Mouse (Mus musculus) limb, embryonic 10.5 days (tissue): ENCODE measurements around the gene Znhit2. TPM values are rescaled to one million over a fixed set of nuclear protein-coding genes. Genes with fewer than 3 reads are reported as not detected.

Experiments used
- DNase-seq: peaks from one replicate; pipeline ENCODE4 v3.0.0-alpha.2; 2017; ENCODE audit warnings: low spot score
- H3K27ac ChIP-seq: fragments of 300-500 bp; sonication (generic); 2 replicates; pipeline ENCODE4 v1.5.1; 2016; ENCODE audit warnings: mild to moderate bottlenecking
- H3K27me3 ChIP-seq: fragments of 300-500 bp; sonication (generic); 2 replicates; pipeline ENCODE4 v1.6.1; 2016; ENCODE audit warnings: low read depth, mild to moderate bottlenecking; ENCODE audit not compliant: poor library complexity, severe bottlenecking
- H3K36me3 ChIP-seq: fragments of 300-500 bp; sonication (generic); 2 replicates; pipeline ENCODE4 v1.6.1; 2016; ENCODE audit warnings: mild to moderate bottlenecking, moderate library complexity
- H3K4me1 ChIP-seq: fragments of 300-500 bp; sonication (generic); 2 replicates; pipeline ENCODE4 v1.6.1; 2016
- H3K4me3 ChIP-seq: fragments of 300-500 bp; sonication (generic); 2 replicates; pipeline ENCODE4 v1.5.1; 2016; ENCODE audit warnings: mild to moderate bottlenecking, moderate library complexity
- H3K9me3 ChIP-seq: fragments of 300-500 bp; sonication (generic); replicated peaks from 2 replicates; pipeline ENCODE4 v1.6.1; 2016; ENCODE audit warnings: mild to moderate bottlenecking
- WGBS: fragments of 180-500 bp; shearing (Covaris S2); methylation state at CpG from one replicate; pipeline ENCODE4 v1.1.7; 2016; 5-methylcytosine and 5-hydroxymethylcytosine counted together
- polyA plus RNA-seq: library from polyadenylated mRNA; unstranded; fragments of >200 nt; fragmentation: Nextera tagmentation; extraction: Ambion mirVana; gene quantifications from 2 replicates; pipeline ENCODE4 v1.2.1, GENCODE M21; 2016

Gene Znhit2
- 35.2 and 36.1 TPM in 2 replicates for polyA plus RNA-seq

DNA sequence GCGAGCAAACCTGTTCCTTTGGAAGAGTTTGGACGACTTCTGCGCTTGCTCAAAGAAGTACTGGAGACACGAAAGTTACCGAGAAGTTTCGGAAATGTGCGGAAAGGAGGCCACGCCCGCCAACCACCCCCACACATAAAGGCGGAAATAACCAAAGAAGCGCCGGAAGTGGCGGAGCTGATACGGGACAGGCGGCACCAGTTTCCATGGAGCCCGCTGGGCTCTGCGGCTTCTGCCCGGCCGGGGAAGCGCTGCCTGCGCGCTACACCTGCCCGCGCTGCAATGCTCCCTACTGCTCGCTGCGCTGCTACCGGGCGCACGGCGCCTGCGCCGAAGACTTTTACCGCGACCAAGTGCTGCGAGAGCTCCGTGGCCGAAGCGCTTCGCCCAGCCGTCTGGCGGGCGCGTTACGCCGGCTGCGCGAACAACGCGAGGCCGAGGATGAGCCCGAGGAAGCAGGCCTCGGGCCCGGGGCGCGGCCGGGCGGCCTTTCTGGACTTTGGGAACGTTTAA, at the start of gene Znhit2:
Gene Znhit2 (plus strand): TSS at position 172 of the 513 bp plus-strand sequence.
- peaks cover 43% of the 10 kb centered on the region for H3K4me1 ChIP-seq
- DNase-seq = peak; percentile 91
- H3K4me3 ChIP-seq = peak within 1 kb of the TSS; percentile 88
- peaks cover 36% of the 10 kb centered on the region for H3K36me3 ChIP-seq
- no peaks in the 10 kb centered on the region for H3K9me3 ChIP-seq
- H3K27ac ChIP-seq = peak within 1 kb of the TSS; percentile 94
- under 1% methylated on average over 58 of the region's 58 CpGs for WGBS
- no peaks in the 10 kb centered on the region for H3K27me3 ChIP-seq

- Histone ChIP-seq H3K27me3 (peaks cover 49% of the 10 kb centered on the region), H3K9me3 (no peaks in the 10 kb centered on the region), H3K27ac (no peak overlapping the region), H3K4me1 (peaks cover 21% of the 10 kb centered on the region), H3K36me3 (no peaks in the 10 kb centered on the region), H3K4me3 (no peak overlapping the region)
- WGBS = 90% methylated on average over 10 of the region's 10 CpGs
- no peak for DNase-seq
These were observed 47.3 kb upstream of the Znhit2 start for GRCm38 (mm10) chr19:6013691-6014090.

DNA sequence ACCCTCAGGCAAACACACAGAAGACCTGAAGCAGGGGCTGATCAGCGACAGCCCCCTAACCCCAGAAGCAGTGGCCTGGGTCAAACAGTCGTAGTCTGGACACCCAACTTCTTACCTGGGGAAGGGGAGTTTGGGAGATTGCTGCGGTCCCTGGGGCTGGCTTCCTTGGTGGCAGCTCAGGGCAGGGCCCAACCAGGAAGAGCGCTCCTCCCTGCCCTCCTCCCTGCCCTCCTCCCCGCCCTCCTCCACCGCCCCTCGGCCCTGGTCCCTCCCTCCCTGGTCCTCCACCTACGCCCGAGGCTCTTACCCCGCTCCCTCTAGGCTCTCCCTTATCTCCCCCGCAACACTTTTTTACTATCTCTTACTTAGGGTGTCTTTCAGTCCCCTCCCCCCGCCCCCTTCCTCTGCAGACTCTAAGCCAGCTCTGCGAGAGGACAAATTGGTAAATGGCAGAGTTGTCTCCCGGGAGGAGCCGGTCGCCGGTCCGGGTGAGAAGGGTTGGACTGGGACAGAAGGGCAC, 45.9 kb upstream of the Znhit2 start:
- Histone ChIP-seq H3K9me3 (no peaks in the 10 kb centered on the region), H3K27ac (peak overlapping the region; percentile 80), H3K36me3 (no peaks in the 10 kb centered on the region), H3K27me3 (peaks cover 49% of the 10 kb centered on the region), H3K4me3 (peak overlapping the region; percentile 64), H3K4me1 (peaks cover 21% of the 10 kb centered on the region)
- WGBS = 1% methylated on average over 17 of the region's 18 CpGs
- DNase-seq = peak; percentile 68

GRCm38 (mm10) chr19:6015511-6016315, 45.3 kb upstream of the Znhit2 start, which contains the start of gene Capn1:
TSS of gene Capn1 (minus strand) at chr19:6015897.
- peak within 1 kb of the TSS; percentile 80 for H3K27ac ChIP-seq
- peaks cover 49% of the 10 kb centered on the region for H3K27me3 ChIP-seq
- peak within 1 kb of the TSS; percentile 64 for H3K4me3 ChIP-seq
- H3K36me3 ChIP-seq = no peaks in the 10 kb centered on the region
- DNase-seq = peak; percentile 83
- 3% methylated on average over 40 of the region's 40 CpGs for WGBS
- peaks cover 21% of the 10 kb centered on the region for H3K4me1 ChIP-seq
- H3K9me3 ChIP-seq = no peaks in the 10 kb centered on the region

- Histone ChIP-seq H3K9me3 (no peaks in the 10 kb centered on the region), H3K36me3 (no peaks in the 10 kb centered on the region), H3K27me3 (peaks cover 49% of the 10 kb centered on the region), H3K27ac (no peak overlapping the region), H3K4me3 (no peak overlapping the region; the same call in 1 of the 2 replicates), H3K4me1 (peaks cover 21% of the 10 kb centered on the region)
- DNase-seq = no peak
- 37% methylated on average over 7 of the region's 7 CpGs for WGBS
These were observed 44.5 kb upstream of the Znhit2 start for GRCm38 (mm10) chr19:6016532-6016931.

GRCm38 (mm10) chr19:6018142-6019089, 42.6 kb upstream of the Znhit2 start:
- peak; percentile 88 for DNase-seq
- H3K4me3 ChIP-seq = no peak overlapping the region
- H3K27me3 ChIP-seq = peaks cover 46% of the 10 kb centered on the region
- no peaks in the 10 kb centered on the region for H3K9me3 ChIP-seq
- WGBS = 32% methylated on average over 15 of the region's 15 CpGs
- H3K4me1 ChIP-seq = peaks cover 21% of the 10 kb centered on the region
- H3K27ac ChIP-seq = no peak overlapping the region
- no peaks in the 10 kb centered on the region for H3K36me3 ChIP-seq

GRCm38 (mm10) chr19:6020276-6020675, 40.7 kb upstream of the Znhit2 start:
- WGBS = 60% methylated on average over 3 of the region's 3 CpGs
- H3K27ac ChIP-seq = no peak overlapping the region
- H3K4me3 ChIP-seq = no peak overlapping the region
- H3K4me1 ChIP-seq = peaks cover 12% of the 10 kb centered on the region
- H3K36me3 ChIP-seq = no peaks in the 10 kb centered on the region
- DNase-seq = no peak
- H3K27me3 ChIP-seq = peaks cover 27% of the 10 kb centered on the region
- no peaks in the 10 kb centered on the region for H3K9me3 ChIP-seq

DNA sequence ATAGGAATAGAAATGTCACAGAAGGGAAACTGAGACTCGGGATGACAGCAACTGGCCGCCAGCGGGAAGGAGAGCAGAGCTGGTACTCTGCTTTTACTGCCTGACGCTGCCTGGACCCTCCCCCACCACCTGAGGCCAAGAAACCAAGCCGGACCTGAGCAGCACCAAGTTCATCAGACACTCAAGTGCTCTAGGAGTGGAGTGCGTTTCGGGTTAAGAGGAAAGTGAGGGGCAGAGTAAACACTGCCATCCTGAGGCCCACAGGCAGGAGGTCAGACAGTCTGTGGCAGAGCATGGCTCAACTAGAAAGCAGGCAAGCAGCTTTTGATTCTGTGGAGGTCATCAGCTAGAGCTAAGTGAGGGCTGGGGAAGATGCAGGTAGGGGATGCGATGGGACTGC, 37.9 kb upstream of the Znhit2 start:
- Histone ChIP-seq H3K27ac (no peak overlapping the region), H3K4me3 (no peak overlapping the region), H3K4me1 (no peaks in the 10 kb centered on the region), H3K9me3 (no peaks in the 10 kb centered on the region), H3K27me3 (no peaks in the 10 kb centered on the region), H3K36me3 (no peaks in the 10 kb centered on the region)
- no peak for DNase-seq
- WGBS = 65% methylated on average over 8 of the region's 8 CpGs

GRCm38 (mm10) chr19:6023930-6024329, 37.1 kb upstream of the Znhit2 start:
- WGBS = 83% methylated on average over 7 of the region's 7 CpGs
- Histone ChIP-seq H3K4me1 (no peaks in the 10 kb centered on the region), H3K4me3 (no peak overlapping the region), H3K27me3 (no peaks in the 10 kb centered on the region), H3K36me3 (no peaks in the 10 kb centered on the region), H3K9me3 (no peaks in the 10 kb centered on the region), H3K27ac (no peak overlapping the region)
- DNase-seq = no peak

GRCm38 (mm10) chr19:6028991-6029390, 32.0 kb upstream of the Znhit2 start:
- no peak for DNase-seq
- Histone ChIP-seq H3K36me3 (no peaks in the 10 kb centered on the region), H3K9me3 (no peaks in the 10 kb centered on the region), H3K27ac (no peak overlapping the region), H3K4me1 (no peaks in the 10 kb centered on the region), H3K27me3 (no peaks in the 10 kb centered on the region), H3K4me3 (no peak overlapping the region)
- WGBS = 89% methylated on average over 6 of the region's 6 CpGs

- Histone ChIP-seq H3K4me1 (no peaks in the 10 kb centered on the region), H3K9me3 (no peaks in the 10 kb centered on the region), H3K27me3 (no peaks in the 10 kb centered on the region), H3K4me3 (no peak overlapping the region), H3K27ac (no peak overlapping the region), H3K36me3 (no peaks in the 10 kb centered on the region)
- 81% methylated on average over 9 of the region's 9 CpGs for WGBS
- no peak for DNase-seq
These were observed 31.6 kb upstream of the Znhit2 start for GRCm38 (mm10) chr19:6029426-6029825.

- WGBS = 74% methylated on average over 14 of the region's 14 CpGs
- Histone ChIP-seq H3K4me3 (no peak overlapping the region), H3K4me1 (no peaks in the 10 kb centered on the region), H3K27me3 (no peaks in the 10 kb centered on the region), H3K36me3 (no peaks in the 10 kb centered on the region), H3K9me3 (no peaks in the 10 kb centered on the region), H3K27ac (no peak overlapping the region)
- no peak for DNase-seq
These were observed 30.3 kb upstream of the Znhit2 start for GRCm38 (mm10) chr19:6030520-6031280.
